Mouse (Mus musculus) G1E (cell line): ENCODE measurements around the gene Nr1h4. TPM values are rescaled to one million over a fixed set of nuclear protein-coding genes. Genes with fewer than 3 reads are reported as not detected.

Source experiments
- ATAC-seq: 2 replicates; pipeline ENCODE4 v1.8.0; 2016; ENCODE audit warnings: mild to moderate bottlenecking; ENCODE audit not compliant: insufficient number of reproducible peaks, poor library complexity, low FRiP score, severe bottlenecking; ENCODE audit errors: extremely low read depth
- DNase-seq: peaks from one replicate; pipeline ENCODE4 v3.0.0; 2012; ENCODE audit warnings: low spot score
- H3K27me3 ChIP-seq: 2 replicates; pipeline ENCODE4 v1.6.1; 2012; ENCODE audit warnings: mild to moderate bottlenecking, low read length, inconsistent platforms; ENCODE audit not compliant: insufficient read depth
- H3K36me3 ChIP-seq: replicated peaks from 2 replicates; pipeline ENCODE3; 2012; ENCODE audit warnings: mild to moderate bottlenecking, inconsistent platforms
- H3K4me1 ChIP-seq: 2 replicates; pipeline ENCODE4 v1.6.1; 2012; ENCODE audit warnings: low read depth, low read length, inconsistent platforms, mixed read lengths; ENCODE audit not compliant: insufficient read depth
- H3K4me3 ChIP-seq: 2 replicates; pipeline ENCODE4 v1.5.1; 2012; ENCODE audit warnings: low read depth, mild to moderate bottlenecking, inconsistent platforms, low read length, moderate library complexity, mixed read lengths
- H3K9me3 ChIP-seq: replicated peaks from 2 replicates; pipeline ENCODE4 v1.6.1; 2012; ENCODE audit warnings: inconsistent platforms
- CTCF ChIP-seq: IDR thresholded peaks from 2 replicates; pipeline ENCODE4 v1.5.1; 2012; ENCODE audit warnings: low read depth, low read length, inconsistent platforms, mixed read lengths
- GATA1 ChIP-seq: IDR thresholded peaks from 2 replicates; pipeline ENCODE4 v1.6.1; 2012; ENCODE audit warnings: borderline replicate concordance, low read length, inconsistent platforms, mixed read lengths
- GATA2 ChIP-seq: IDR thresholded peaks from 2 replicates; pipeline ENCODE4 v1.6.1; 2012; ENCODE audit warnings: low read depth, low read length, inconsistent platforms, borderline replicate concordance
- POLR2AphosphoS5 ChIP-seq: IDR thresholded peaks from 2 replicates; pipeline ENCODE4 v1.6.1; 2012; ENCODE audit warnings: low read depth, low read length, inconsistent platforms; ENCODE audit not compliant: insufficient replicate concordance
- TAL1 ChIP-seq: conservative IDR thresholded peaks from 2 replicates; pipeline ENCODE4 v1.6.1; 2012; ENCODE audit warnings: low read depth, low read length, inconsistent platforms, mixed read lengths
- polyA plus RNA-seq: library from polyadenylated mRNA; stranded (reverse); fragments of >175 nt; gene quantifications from 2 replicates; pipeline ENCODE4 v1.2.3, GENCODE M21; 2012
- total RNA-seq, 2 experiments: library from RNA; stranded (forward) in 1 of 2; stranded (reverse) in 1 of 2; fragments of 200-1000 nt in 1 of 2; fragments of >200 nt in 1 of 2; fragmentation: Nextera tagmentation in 1 of 2; gene quantifications; 2 replicates each; pipeline ENCODE4 v1.2.3; 2014 to 2017

The Nr1h4 gene
- total and polyA plus RNA-seq, 3 experiments = not detected

- no peaks in the 10 kb centered on the region for H3K27me3 ChIP-seq
- H3K4me1 ChIP-seq = no peaks in the 10 kb centered on the region
- no peak for TF ChIP-seq POLR2AphosphoS5
- ATAC-seq (no peak), DNase-seq (no peak)
- H3K9me3 ChIP-seq = peaks cover 9% of the 10 kb centered on the region
- no peaks in the 10 kb centered on the region for H3K36me3 ChIP-seq
- H3K4me3 ChIP-seq = no peak overlapping the region
Measured at GRCm38 (mm10) chr10:89443115-89443622, 90.2 kb downstream of the Nr1h4 start.

DNA sequence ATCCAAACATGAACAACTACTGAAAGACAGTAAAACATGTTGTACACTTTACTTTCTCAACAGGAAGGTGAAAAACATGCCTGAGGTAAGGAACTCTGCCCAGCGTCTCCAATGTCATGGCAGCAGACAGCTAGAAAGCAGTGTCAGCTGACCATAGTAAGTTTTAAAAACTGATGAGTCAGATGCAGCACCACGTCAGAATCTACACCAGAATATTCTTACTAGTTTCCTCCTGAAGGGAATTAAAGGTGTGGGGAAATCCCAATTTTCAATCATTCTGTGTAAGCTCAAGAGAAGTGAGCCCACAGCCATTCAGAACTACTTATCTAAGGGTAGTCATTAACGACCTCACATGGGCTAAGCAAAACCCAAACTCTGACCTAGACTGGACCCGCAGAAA, 90.7 kb downstream of the Nr1h4 start:
- H3K36me3 ChIP-seq = no peaks in the 10 kb centered on the region
- ATAC-seq (no peak), DNase-seq (no peak)
- no peak overlapping the region for H3K4me3 ChIP-seq
- no peaks in the 10 kb centered on the region for H3K4me1 ChIP-seq
- H3K27me3 ChIP-seq = no peaks in the 10 kb centered on the region
- peaks cover 9% of the 10 kb centered on the region for H3K9me3 ChIP-seq
- no peak for TF ChIP-seq CTCF
- TF ChIP-seq TAL1 = no peak
- no peak for TF ChIP-seq POLR2AphosphoS5
- no peak for TF ChIP-seq GATA2
- TF ChIP-seq GATA1 = no peak

DNA sequence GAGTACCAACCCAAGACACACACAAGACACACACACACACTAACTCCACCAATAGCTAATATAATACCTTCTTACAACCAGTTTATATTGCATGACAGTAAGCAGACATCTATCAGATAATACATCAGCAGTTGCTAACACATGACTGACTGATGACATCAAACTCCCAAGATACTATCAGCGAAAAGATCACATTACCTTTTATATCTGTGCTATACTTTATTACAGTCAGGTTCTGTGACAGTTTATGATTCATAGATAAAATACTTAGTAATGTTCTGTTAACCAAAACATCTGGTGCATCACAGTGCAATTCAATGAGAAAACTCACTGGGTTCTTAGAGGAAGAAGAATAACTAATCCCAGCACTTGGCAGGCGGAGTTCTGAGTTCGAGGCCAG, 91.4 kb downstream of the Nr1h4 start:
- TF ChIP-seq TAL1 (no peak), POLR2AphosphoS5 (no peak), GATA1 (no peak), CTCF (no peak), GATA2 (no peak)

DNA sequence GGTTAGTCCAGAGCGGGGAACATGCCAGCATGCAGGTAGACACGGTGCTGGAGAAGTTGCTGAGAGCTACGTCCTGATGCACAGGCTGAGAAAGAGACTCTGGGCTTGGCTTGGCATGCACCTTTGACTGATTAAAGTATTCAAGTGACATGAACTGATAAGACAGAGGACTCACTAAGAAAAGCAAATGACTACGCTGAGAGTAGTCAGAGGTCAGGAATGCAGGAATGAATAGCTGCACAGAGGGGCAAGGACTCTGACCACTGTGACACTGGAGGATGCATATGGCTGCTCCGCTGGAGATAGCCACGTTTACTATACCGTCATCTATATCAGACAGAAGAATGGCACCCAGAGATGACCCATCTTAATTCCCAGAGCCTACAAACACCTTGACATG, 94.0 kb downstream of the Nr1h4 start:
- no peaks in the 10 kb centered on the region for H3K4me1 ChIP-seq
- H3K36me3 ChIP-seq = no peaks in the 10 kb centered on the region
- no peaks in the 10 kb centered on the region for H3K27me3 ChIP-seq
- peaks cover 13% of the 10 kb centered on the region for H3K9me3 ChIP-seq
- ATAC-seq = no peak
- no peak for DNase-seq
- TF ChIP-seq CTCF (no peak), TAL1 (no peak), GATA2 (no peak), POLR2AphosphoS5 (no peak), GATA1 (no peak)
- H3K4me3 ChIP-seq = no peak overlapping the region

More for the DNA sequence above, 91.4 kb downstream of the Nr1h4 start:
- no peak overlapping the region for H3K4me3 ChIP-seq
- no peaks in the 10 kb centered on the region for H3K27me3 ChIP-seq
- H3K36me3 ChIP-seq = no peaks in the 10 kb centered on the region
- DNase-seq (no peak), ATAC-seq (no peak)
- H3K9me3 ChIP-seq = peaks cover 9% of the 10 kb centered on the region
- H3K4me1 ChIP-seq = no peaks in the 10 kb centered on the region

GRCm38 (mm10) chr10:89437996-89438395, 95.4 kb downstream of the Nr1h4 start:
- no peak for ATAC-seq
- H3K36me3 ChIP-seq = no peaks in the 10 kb centered on the region
- H3K9me3 ChIP-seq = peaks cover 4% of the 10 kb centered on the region; the same call in 1 of the 2 replicates
- DNase-seq = no peak
- no peak for TF ChIP-seq GATA1
- TF ChIP-seq GATA2 = no peak
- TF ChIP-seq CTCF = no peak
- TF ChIP-seq POLR2AphosphoS5 = no peak
- TF ChIP-seq TAL1 = no peak
- no peaks in the 10 kb centered on the region for H3K4me1 ChIP-seq
- H3K4me3 ChIP-seq = no peak overlapping the region
- H3K27me3 ChIP-seq = no peaks in the 10 kb centered on the region

DNA sequence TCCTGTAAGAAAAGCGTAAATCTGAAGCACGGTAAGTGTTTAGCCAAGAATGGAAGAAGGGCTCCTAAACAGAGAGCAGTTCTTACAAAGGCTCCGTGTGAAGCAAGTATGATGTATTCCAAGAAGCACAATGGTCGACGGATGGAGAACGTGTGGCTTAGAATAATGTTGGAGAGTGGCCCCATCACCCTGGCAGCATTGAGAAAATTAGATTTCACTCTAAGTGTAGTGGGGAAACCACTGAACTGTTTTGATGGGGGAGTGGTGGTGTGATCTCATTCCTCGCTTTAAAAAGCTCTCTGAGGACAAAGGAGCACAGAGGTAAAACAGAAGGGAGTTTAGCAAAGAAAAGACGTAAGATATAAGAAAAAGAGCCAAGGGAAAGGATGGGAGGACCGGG, 95.9 kb downstream of the Nr1h4 start:
- peaks cover 7% of the 10 kb centered on the region; the same call in 1 of the 2 replicates for H3K9me3 ChIP-seq
- ATAC-seq (no peak), DNase-seq (no peak)
- TF ChIP-seq CTCF (no peak), POLR2AphosphoS5 (no peak), TAL1 (no peak), GATA2 (no peak)
- no peaks in the 10 kb centered on the region for H3K27me3 ChIP-seq
- no peaks in the 10 kb centered on the region for H3K4me1 ChIP-seq
- H3K4me3 ChIP-seq = no peak overlapping the region
- H3K36me3 ChIP-seq = no peaks in the 10 kb centered on the region

- H3K4me1 ChIP-seq = no peaks in the 10 kb centered on the region
- no peaks in the 10 kb centered on the region for H3K36me3 ChIP-seq
- no peak for TF ChIP-seq TAL1
- TF ChIP-seq GATA2 = no peak
- peaks cover 8% of the 10 kb centered on the region; the same call in 1 of the 2 replicates for H3K9me3 ChIP-seq
- no peaks in the 10 kb centered on the region for H3K27me3 ChIP-seq
- no peak overlapping the region for H3K4me3 ChIP-seq
- ATAC-seq = no peak
- no peak for DNase-seq
Measured at GRCm38 (mm10) chr10:89435920-89436319, 97.5 kb downstream of the Nr1h4 start.
